ENCODE assay signal across 8 mouse cellular contexts in genomic region chr15:79823588-79824280, GRCm38 (mm10). TPM values are rescaled to one million over a fixed set of nuclear protein-coding genes. Genes with fewer than 3 reads are reported as not detected.
DNase-seq lines count a peak whose midpoint lies in the region.

No protein-coding gene starts in this region.

- H3K27me3 ChIP-seq in heart, embryonic 10.5 days (ENCODE audit: insufficient read depth, poor library complexity, severe bottlenecking), result 0 out of 2 replicates have a peak, but pooled peaks cover 4% of the 10 kb centered on the region
- H3K27me3 ChIP-seq in embryonic facial prominence, embryonic 10.5 days (replicated peaks; ENCODE audit: low read depth, poor library complexity, severe bottlenecking), result no peaks in the 10 kb centered on the region

- WGBS in heart, embryonic 10.5 days, result 57% methylated on average over 19 of the region's 19 CpGs
- WGBS in embryonic facial prominence, embryonic 10.5 days, result 73% methylated on average over 19 of the region's 19 CpGs

- H3K27ac ChIP-seq in heart, embryonic 10.5 days, result no peak overlapping the region
- no peak overlapping the region for H3K27ac ChIP-seq in embryonic facial prominence, embryonic 10.5 days (replicated peaks)

- H3K9me3 ChIP-seq in heart, embryonic 10.5 days, result no peaks in the 10 kb centered on the region
- H3K9me3 ChIP-seq in embryonic facial prominence, embryonic 10.5 days, result peaks cover under 1% of the 10 kb centered on the region; the same call in 1 of the 2 replicates

- peaks cover 36% of the 10 kb centered on the region for H3K36me3 ChIP-seq in heart, embryonic 10.5 days
- peaks cover 53% of the 10 kb centered on the region for H3K36me3 ChIP-seq in embryonic facial prominence, embryonic 10.5 days (replicated peaks)

- no peak overlapping the region for H3K4me3 ChIP-seq in heart, embryonic 10.5 days
- H3K4me3 ChIP-seq in embryonic facial prominence, embryonic 10.5 days, result no peak overlapping the region

- H3K4me1 ChIP-seq in heart, embryonic 10.5 days, result peaks cover 42% of the 10 kb centered on the region
- peaks cover 44% of the 10 kb centered on the region for H3K4me1 ChIP-seq in embryonic facial prominence, embryonic 10.5 days

- DNase-seq in heart, adult 18-20 months, result peak; percentile 79 to 80
- no peak for DNase-seq in heart, embryonic 10.5 days (ENCODE audit: low spot score)
- DNase-seq in 3134 (ENCODE audit: extremely low read depth, insufficient read length, low spot score), result peak; percentile 61
- DNase-seq in embryonic facial prominence, embryonic 10.5 days (ENCODE audit: low spot score), result peak; percentile 41
- peak; percentile 78 for DNase-seq in kidney, postnatal 14 days
- DNase-seq in urinary bladder, postnatal 36 days (ENCODE audit: low spot score in 2 of 2), result peak; percentile 38 to 75
- DNase-seq in embryo, embryonic 10 days (ENCODE audit: low spot score), result no peak
- no peak for DNase-seq in natural killer cell, adult 2 months (ENCODE audit: low spot score in 2 of 2)

RNA-seq across cellular contexts. Expression of gene Npcd, which starts 10.3 kb away (rescaled TPM):
- 1 to 10 TPM in 1 of 2 experiments, not detected in 1; 1.0 TPM for total RNA-seq in heart, adult 18-20 months (2021)
- not detected in 2 replicates for polyA plus RNA-seq in heart, embryonic 10.5 days (2016; fragmentation: Nextera tagmentation; extraction: Ambion mirVana)
- not detected in 2 replicates for polyA plus RNA-seq in embryonic facial prominence, embryonic 10.5 days (2016; fragmentation: Nextera tagmentation; extraction: Ambion mirVana)

RNA-seq across cellular contexts. Expression of gene Cbx6, which starts 10.8 kb away (rescaled TPM):
- 10 to 100 TPM; 17.2 to 18.2 TPM for total RNA-seq in heart, adult 18-20 months (2021)
- 18.9 and 27.1 TPM in 2 replicates for polyA plus RNA-seq in heart, embryonic 10.5 days (2016; fragmentation: Nextera tagmentation; extraction: Ambion mirVana)
- polyA plus RNA-seq in embryonic facial prominence, embryonic 10.5 days (2016; fragmentation: Nextera tagmentation; extraction: Ambion mirVana), result 16.1 and 18.1 TPM in 2 replicates

RNA-seq across cellular contexts. Expression of gene Nptxr, which starts 19.2 kb away (rescaled TPM):
- 1 to 10 TPM; 1.4 to 1.5 TPM for total RNA-seq in heart, adult 18-20 months (2021)
- polyA plus RNA-seq in heart, embryonic 10.5 days (2016; fragmentation: Nextera tagmentation; extraction: Ambion mirVana), result 1.1 and 1.2 TPM in 2 replicates
- 1.8 and 2.2 TPM in 2 replicates for polyA plus RNA-seq in embryonic facial prominence, embryonic 10.5 days (2016; fragmentation: Nextera tagmentation; extraction: Ambion mirVana)

RNA-seq across cellular contexts. Expression of gene Dnal4, which starts 46.1 kb away (rescaled TPM):
- 10 to 100 TPM; 16.9 to 22.0 TPM for total RNA-seq in heart, adult 18-20 months (2021)
- polyA plus RNA-seq in heart, embryonic 10.5 days (2016; fragmentation: Nextera tagmentation; extraction: Ambion mirVana), result 37.3 and 48.0 TPM in 2 replicates
- 66.3 and 68.6 TPM in 2 replicates for polyA plus RNA-seq in embryonic facial prominence, embryonic 10.5 days (2016; fragmentation: Nextera tagmentation; extraction: Ambion mirVana)

Comparison
In these comparisons a context has a peak if more than half of its experiments do, and no peak if none do; other contexts are left out.
1. DNase-seq: peak in heart, adult 18-20 months (2 of 2), 3134 (single experiment), embryonic facial prominence, embryonic 10.5 days (single experiment), kidney, postnatal 14 days (single experiment) and urinary bladder, postnatal 36 days (2 of 2); none in heart, embryonic 10.5 days (single experiment), embryo, embryonic 10 days (single experiment) and natural killer cell, adult 2 months (0 of 2).